Mouse (Mus musculus): Measurements from ENCODE around the gene Hist1h2be.
"Not testable (repeated sequence)": the region's sequence is repeated elsewhere in the genome, so short reads cannot be mapped to it uniquely, and the experiment has no call there.

The Hist1h2be gene

DNA sequence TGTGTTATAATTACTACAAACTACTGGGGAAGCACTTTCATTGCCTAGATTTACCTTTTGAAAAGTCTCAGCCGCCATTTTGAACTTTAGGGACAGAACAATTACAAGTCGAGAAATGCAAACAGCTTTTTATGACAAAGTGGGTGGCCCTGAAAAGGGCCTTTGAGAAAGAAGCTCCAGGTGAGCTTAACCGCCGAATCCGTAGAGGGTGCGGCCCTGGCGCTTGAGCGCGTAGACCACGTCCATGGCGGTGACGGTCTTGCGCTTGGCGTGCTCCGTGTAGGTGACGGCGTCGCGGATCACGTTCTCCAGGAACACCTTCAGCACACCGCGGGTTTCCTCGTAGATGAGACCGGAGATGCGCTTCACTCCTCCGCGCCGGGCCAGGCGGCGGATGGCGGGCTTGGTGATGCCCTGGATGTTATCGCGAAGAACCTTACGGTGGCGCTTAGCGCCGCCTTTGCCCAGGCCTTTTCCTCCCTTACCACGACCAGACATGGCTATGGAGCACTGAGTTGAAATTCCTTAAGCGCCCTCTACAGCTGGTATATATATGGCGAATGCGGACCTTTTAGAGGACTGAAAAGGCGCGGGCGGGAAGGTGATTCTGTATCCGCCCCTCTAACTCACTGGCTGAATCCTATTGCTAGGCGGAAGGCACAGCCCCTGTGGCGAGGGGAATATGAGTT lies 69.6 kb downstream of the Hist1h2be start, which contains the start of gene Hist1h4f:
Gene Hist1h4f (minus strand): TSS at position 503 of the 689 bp plus-strand sequence.
- peak; percentile 98 for DNase-seq (ENCODE audit: low spot score)

DNA sequence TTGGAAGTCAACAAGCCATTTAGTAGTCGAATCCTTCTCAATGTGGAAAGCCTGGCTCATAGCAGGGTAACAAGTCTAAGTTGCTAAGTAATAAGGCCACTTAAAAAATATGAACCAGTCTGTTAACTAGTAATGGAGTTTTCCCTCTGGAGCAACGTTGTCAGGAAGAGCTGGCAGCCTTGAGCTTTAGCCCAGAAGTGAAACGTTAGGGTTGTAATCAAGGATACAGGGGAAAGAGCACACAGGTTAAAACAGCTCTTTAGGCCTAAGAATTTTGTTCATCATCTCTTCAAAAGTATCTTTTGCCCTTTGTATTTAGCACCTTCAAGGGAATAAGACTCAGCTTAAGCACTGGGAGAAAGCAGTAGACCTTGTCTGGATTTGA lies 70.2 kb downstream of the Hist1h2be start:
- peak; percentile 60 for DNase-seq (ENCODE audit: low spot score)

DNA sequence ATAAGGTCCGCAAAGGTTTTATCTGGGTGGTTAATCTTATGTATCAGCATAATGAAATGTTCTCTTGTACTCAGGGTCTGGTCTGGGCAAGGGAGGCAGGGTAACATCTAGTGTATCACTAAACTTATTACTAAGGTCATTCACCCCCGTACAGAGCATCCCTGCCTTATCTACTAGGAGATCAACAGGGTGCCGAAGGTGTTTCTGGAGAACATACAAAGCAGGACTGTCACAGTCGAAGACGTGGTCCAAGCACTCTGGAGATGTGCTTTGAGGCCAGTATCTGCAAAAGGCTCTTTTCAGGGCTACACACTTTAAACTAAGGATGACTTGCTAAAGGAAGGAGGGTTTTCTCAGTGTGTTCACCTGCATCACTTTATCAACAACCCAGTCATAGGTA lies 74.2 kb downstream of the Hist1h2be start:
- no peak for DNase-seq (ENCODE audit: low spot score)

DNA sequence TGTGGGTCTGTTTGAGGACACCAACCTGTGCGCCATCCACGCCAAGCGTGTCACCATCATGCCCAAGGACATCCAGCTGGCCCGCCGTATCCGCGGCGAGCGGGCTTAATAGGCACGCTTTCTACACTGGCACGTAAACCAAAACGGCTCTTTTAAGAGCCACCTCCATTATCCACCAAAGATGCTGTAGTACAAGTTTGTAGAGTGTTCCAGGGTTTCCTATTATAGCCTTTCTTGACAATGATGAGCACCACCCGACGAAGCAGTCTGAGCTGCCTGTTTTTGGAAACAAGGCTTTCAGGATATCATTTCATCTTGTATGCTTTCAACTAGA lies 76.2 kb downstream of the Hist1h2be start:
- not testable (repeated sequence) for DNase-seq (ENCODE audit: low spot score)

DNA sequence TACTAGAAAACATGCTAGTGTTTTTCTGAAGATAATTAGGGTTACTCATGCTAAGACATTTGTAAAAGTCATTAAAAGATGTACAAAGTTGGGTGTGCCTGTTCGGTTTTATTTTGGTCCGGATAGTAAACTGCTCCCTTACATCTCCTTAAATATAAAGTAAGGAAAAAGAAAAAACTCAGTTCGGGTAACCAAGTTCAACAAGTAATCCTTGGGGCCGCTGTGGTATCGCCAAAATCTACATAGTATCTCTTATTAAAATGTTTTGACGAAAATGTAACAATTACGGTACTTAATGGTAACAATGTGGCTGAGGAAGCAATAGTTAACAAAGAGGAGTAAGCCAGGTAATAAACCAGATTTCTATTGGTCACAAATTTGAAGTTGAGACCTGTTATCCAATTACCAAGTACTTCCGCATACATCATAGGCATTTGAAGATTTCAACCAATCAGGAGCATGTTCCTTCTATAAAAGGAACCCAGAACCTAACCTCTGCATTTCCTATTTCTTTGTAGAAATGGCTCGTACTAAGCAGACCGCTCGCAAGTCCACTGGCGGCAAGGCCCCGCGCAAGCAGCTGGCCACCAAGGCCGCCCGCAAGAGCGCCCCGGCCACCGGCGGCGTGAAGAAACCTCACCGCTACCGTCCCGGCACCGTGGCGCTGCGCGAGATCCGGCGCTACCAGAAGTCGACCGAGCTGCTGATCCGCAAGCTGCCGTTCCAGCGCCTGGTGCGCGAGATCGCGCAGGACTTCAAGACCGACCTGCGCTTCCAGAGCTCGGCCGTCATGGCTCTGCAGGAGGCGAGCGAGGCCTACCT lies 76.7 kb downstream of the Hist1h2be start, which contains the start of gene Hist1h3f:
Gene Hist1h3f (plus strand): TSS at position 88 of the 822 bp plus-strand sequence.
- DNase-seq (ENCODE audit: low spot score): peak; percentile 92

DNA sequence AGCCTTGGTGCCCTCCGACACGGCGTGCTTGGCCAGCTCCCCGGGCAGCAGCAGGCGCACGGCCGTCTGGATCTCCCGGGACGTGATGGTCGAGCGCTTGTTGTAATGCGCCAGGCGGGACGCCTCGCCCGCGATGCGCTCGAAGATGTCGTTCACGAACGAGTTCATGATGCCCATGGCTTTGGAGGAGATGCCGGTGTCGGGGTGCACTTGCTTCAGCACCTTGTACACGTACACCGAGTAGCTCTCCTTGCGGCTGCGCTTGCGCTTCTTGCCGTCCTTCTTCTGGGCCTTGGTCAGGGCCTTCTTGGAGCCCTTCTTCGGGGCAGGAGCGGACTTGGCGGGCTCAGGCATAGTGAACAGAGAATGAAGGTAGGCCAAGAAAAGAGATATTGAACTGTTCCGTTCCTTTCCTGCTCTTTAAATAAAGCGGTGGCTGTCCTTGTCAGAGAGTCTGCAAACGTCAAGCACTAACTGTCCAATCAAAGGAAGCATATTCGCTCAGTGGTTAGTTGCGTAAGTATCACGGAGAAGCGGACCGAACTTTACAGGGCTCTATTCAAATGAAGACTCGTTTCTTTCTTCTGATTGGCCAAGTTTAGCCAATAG lies 77.8 kb downstream of the Hist1h2be start, which contains the start of gene Hist1h2bh:
Gene Hist1h2bh (minus strand): TSS at position 394 of the 609 bp plus-strand sequence.
- peak; percentile 92 for DNase-seq (ENCODE audit: low spot score)

DNA sequence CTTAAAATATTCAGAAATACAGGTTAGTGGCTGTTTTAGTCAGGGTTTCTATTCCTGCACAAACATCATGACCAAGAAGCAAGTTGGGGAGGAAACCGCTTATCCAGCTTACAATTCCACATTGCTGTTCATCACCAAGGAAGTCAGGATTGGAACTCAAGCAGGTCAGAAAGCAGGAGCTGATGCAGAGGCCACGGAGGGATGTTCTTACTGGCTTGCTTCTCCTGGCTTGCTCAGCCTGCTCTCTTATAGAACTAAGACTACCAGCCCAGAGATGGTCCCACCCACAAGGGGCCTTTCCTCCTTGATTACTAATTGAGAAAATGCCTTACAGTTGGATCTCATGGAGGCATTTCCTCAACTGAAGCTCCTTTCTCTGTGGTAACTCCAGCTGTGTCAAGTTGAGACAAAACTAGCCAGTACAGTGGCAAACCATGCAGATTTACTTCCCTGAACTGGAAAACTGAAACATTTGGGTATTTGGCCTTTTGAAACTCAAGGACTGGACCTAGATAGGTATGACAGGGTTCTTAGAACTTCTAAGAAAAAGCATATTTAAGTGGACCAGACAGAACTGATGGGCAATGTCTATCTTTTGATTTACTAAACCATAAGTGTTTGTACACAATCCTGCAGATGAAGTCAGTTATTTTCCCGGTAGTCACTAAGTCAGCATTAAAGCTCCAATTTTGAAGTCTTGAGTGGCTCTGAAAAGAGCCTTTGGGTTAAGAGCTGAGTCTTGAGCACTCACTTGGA lies 78.5 kb downstream of the Hist1h2be start:
- DNase-seq (ENCODE audit: low spot score): not testable (repeated sequence)

DNA sequence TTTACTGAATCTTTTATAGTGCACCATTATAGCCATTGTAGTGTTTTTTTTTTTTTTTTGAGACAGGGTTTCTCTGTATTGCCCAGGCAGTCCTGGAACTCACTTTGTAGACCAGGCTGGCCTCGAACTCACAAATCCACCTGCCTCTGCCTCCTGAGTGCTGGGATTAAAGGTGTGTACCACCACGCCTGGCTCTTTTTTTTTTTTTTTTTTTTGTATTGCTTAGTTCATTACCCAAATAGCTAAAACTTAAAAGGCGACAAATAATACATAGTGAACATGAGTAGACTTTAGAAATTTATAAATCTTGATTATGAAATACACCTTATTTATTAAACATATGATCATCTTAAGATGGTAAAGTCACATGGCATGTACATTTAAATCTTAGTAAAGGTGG lies 79.4 kb downstream of the Hist1h2be start:
- no peak for DNase-seq (ENCODE audit: low spot score)

DNA sequence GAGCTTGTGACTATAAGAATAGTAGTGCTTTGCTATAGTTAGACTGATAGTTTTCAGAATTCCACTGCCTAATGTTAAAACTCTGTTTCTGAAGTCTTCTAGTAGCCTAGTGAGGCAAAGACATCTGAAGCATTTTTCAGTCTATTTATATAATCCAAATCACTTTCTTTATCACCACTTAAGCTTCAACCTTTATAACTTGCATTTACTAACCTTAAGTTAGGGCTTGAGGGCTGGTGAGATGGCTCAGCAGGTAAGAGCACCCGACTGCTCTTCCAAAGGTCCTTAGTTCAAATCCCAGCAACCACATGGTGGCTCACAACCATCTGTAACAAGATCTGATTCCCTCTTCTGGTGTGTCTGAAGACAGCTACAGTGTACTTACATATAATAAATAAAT lies 81.1 kb downstream of the Hist1h2be start:
- DNase-seq (ENCODE audit: low spot score): not testable (repeated sequence)

DNA sequence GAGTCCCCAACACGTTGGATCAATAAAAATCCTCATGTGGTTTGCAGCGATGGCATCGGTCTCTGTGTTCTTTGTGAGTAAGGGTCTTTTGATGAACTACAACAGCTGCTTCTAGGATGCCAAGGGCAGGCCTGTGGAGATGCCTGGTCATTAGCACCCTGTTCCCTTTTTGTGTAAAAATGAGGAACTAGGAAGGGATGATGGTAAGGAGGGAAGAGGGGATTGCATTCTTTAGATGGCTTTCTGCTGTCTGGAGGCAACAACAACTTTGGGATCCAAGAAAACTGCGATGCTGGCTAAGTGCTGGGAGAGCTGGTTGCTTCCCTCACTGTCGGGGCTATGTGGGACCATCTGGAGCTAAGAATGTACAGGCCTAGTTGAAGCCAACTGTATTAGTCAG lies 82.7 kb downstream of the Hist1h2be start:
- no peak for DNase-seq (ENCODE audit: low spot score)

DNA sequence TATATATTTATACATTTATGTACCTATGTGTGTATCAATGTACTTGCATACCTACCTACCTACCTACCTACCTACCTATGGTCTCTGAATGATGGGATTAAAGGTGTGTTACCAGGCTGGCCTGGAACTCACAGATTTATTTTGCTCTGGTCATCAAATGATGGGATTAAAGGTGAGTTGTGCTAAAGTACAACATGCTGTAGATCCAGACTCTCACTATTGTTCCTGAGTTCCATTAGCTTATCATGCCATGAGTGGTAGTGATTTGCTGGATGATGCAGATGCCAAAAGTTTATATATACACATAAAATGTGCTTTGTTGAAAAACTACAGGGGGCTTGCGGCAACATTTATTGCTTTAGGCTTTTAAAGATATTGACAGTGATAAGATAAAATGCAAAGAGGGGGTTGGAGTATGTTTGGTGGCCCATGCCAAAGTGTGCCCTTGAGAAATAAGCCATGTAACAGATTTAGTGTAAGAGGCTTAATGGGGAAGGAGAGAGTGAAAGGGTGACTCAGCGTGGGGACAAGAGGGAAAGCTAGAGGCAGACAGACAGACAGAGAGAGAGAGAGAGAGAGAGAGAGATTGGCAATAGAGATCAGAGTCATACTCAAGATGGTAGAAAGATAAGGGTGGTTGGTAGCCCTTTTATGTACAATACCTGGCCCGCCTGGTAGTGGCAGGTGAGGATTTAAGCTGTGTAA lies 83.8 kb downstream of the Hist1h2be start:
- no peak for DNase-seq (ENCODE audit: low spot score)

DNA sequence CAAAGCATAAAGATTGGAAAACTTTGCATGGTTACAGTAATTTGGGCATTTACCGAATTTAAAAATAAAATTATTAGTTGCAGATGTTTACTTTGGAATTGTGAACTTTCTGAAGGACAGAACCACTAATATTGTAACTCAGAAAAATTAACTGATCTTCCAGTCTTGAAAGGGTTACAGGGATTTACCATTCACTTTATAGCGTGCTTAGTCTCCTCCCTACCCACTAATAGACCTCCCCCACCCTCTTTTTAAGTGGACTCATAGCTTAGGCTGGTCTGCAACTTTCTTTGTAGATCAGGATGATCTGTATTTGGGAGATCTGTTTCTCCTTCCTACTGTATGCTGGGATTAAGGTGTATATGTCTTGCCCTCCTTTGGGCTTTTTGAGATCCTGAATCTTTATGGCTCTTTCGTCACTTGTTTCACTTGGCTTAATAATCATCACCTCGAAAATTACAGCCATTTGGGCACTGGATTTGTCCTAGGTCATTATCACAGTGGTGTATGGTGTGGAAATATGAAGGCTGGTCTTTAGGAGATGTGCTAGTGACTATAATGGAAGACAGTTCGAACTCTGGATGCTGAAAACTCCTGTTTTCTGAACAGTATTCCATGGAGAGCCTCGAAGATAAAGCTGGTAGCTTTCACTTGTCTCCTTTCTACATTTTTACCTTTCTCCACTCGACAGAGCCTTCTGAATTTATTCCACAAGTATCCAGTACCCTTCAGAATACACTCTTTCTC lies 84.7 kb downstream of the Hist1h2be start:
- DNase-seq (ENCODE audit: low spot score): peak; percentile 50

DNA sequence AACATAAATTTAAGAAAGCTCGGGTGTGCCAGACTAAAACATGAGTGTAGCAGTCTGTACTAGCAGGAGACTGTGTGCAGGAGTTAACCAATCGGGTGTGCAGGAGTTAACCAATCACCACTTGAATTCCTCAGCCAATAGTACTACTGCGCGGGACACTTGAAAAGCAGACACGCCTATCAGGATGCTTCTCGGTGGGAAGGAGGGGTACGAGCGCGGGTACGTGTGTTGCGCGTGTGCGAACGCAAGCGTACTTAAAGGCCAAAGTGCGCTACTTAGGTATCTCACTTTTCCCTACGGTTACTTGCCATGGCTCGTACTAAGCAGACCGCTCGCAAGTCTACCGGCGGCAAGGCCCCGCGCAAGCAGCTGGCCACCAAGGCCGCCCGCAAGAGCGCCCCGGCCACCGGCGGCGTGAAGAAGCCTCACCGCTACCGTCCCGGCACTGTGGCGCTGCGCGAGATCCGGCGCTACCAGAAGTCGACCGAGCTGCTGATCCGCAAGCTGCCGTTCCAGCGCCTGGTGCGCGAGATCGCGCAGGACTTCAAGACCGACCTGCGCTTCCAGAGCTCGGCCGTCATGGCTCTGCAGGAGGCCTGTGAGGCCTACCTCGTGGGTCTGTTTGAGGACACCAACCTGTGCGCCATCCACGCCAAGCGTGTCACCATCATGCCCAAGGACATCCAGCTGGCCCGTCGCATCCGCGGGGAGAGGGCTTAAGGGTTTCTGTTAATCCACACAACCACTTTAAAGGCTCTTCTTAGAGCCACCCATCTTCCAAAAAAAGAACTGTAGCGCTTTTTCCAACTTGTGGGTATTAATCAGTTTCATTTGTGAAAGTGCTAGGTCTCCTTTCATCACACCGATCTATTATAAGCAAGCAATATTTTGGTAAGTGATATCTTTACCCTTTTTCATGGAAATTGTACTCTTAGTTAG lies 85.5 kb downstream of the Hist1h2be start, which contains the start of gene Hist1h3g:
Gene Hist1h3g (plus strand): TSS at position 286 of the 939 bp plus-strand sequence.
- peak; percentile 97 for DNase-seq (ENCODE audit: low spot score)

DNA sequence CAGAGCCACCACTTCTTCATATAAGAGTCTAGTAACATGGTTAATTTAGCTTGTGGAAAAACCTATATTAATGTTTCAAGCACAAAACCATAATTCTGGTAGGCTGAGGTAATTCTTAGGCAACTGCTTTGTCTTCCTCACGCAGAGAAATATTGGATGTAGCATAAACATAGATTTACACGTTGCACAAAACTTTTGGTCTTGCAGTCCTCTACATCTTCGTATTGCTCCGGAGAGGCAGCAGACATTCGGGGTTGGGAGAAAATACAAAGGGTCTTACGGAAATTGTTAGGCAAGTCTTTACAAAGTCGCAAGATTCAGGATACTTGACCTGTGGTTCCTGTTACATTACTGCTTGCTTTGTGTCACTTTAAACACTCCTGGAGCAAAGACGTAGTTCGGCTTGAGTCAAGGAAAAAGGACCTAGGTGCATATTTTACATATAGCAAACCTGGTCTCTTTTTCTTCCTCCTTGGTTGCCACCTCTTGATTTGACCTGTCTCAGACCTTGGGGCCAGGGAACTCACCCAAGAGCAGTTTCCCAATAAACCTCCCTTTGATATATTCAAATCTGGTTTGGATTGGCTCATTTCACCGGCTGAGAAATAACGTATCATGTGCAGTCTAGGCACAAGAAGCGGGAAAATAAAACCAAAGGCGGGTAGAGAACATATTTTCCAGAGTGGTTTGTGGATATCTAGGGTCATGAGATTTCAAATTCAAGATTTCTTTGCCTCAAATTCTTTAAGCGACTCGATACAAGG lies 86.4 kb downstream of the Hist1h2be start:
- no peak for DNase-seq (ENCODE audit: low spot score)

All from yolk sac, embryonic 10.5 days (tissue).